Mouse (Mus musculus): ENCODE data around the gene 2300002M23Rik. TPM values are rescaled to one million over a fixed set of nuclear protein-coding genes. Genes with fewer than 3 reads are reported as not detected.

The 2300002M23Rik gene
- polyA plus RNA-seq, 1 experiment from 2014 or later: not detected

DNA sequence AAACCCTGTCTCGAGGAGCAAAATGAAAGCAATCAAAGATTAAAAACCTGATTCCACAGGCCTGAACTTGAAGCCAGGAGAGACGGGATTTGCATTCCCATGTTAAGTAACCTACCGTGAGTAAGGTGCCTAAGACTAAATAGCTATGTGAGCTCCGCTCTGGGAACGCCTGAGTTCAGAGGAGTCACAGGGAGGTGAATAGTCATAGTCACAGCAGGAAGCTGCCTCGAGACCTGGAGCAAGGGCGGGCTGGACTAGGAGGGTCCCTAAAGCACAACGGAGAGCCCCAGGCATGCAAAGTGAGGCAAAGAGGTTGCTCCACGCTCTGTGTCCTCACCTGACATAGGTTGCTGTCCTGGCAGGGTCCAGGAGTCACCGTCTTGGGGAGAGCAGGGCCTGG lies 27.7 kb upstream of the 2300002M23Rik start:
- H3K4me3 ChIP-seq (ENCODE audit: low read depth, low read length): no peak overlapping the region
- no peak for DNase-seq (ENCODE audit: low spot score)
- no peaks in the 10 kb centered on the region for H3K36me3 ChIP-seq (ENCODE audit: control insufficient read depth, insufficient read depth, low read length)
- no peaks in the 10 kb centered on the region for H3K4me1 ChIP-seq (ENCODE audit: control insufficient read depth, insufficient read depth, low read length)
- no peaks in the 10 kb centered on the region for H3K27me3 ChIP-seq (ENCODE audit: control insufficient read depth, insufficient read depth, low read length)
- no peak overlapping the region for H3K4me2 ChIP-seq (ENCODE audit: low read depth, severe bottlenecking)
- no peaks in the 10 kb centered on the region for H3K9me3 ChIP-seq (ENCODE audit: control insufficient read depth, low read length)
- no peak for ATAC-seq (ENCODE audit: insufficient number of reproducible peaks, low FRiP score, low TSS enrichment, low read depth)
- no peak overlapping the region for H3K27ac ChIP-seq (replicated peaks; ENCODE audit: low read depth, low read length)
- WGBS: 50% methylated on average over 10 of the region's 10 CpGs
- no peak overlapping the region for H3K9ac ChIP-seq (ENCODE audit: low read length)

DNA sequence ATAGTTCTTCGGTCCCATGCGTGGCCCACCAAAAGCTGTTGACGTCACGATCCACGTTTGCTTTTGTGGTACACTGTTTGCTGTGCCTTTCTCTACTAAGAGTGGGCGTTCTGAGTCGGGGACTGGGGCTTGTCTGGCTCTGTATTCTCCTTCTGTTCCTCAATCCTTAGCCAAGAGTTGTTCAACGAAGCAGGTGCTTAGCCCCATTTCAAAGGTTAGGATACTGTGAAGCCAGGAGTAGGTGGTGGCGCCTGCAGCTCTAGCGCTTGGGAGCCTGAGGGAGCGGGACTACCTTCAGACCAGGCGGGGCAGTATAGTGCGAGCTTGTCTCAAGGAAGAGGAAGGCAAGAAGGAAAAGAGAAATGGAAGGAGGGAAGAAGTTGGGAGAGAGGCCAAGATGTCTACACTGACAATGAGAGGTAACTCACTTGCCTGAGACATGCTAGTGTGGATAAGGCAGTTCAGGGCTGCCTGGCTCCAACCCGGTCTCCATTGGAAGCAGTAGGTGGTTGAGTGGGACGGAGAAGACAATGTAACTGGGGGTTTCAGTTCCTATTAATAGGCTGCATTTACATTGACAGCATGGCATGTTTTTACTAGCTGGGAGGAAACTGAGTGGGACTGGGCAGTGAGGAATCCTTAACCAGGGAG lies 24.4 kb upstream of the 2300002M23Rik start:
- no peaks in the 10 kb centered on the region for H3K4me1 ChIP-seq (ENCODE audit: control insufficient read depth, insufficient read depth, low read length)

DNA sequence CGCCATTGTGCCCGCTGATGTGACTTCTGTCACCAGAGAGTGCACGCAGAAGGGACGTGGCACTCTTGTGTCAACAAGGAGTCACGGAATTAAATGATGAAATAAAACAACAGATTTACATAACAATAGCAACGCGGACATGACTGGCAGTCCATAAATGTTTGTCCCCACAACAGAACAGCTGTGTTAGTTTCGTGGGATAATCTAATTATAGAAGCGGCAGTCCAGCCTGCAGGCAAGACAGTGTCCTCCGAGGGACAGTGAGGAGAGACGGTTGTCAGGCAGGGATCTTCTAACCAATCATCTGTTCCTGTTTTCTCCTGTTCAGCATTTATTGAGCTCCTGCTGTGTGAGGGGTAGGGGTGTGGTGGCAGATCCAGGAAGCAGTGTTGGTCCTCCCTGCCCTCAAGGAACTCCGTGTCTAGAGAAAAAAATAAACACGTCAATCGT lies 23.8 kb upstream of the 2300002M23Rik start:
- Histone ChIP-seq H3K9ac (ENCODE audit: low read length) (no peak overlapping the region), H3K4me1 (ENCODE audit: control insufficient read depth, insufficient read depth, low read length) (no peaks in the 10 kb centered on the region), H3K4me2 (ENCODE audit: low read depth, severe bottlenecking) (no peak overlapping the region), H3K9me3 (ENCODE audit: control insufficient read depth, low read length) (no peaks in the 10 kb centered on the region), H3K36me3 (ENCODE audit: control insufficient read depth, insufficient read depth, low read length) (no peaks in the 10 kb centered on the region), H3K4me3 (ENCODE audit: low read depth, low read length) (no peak overlapping the region), H3K27ac (replicated peaks; ENCODE audit: low read depth, low read length) (no peak overlapping the region), H3K27me3 (ENCODE audit: control insufficient read depth, insufficient read depth, low read length) (no peaks in the 10 kb centered on the region)
- WGBS: 68% methylated on average over 14 of the region's 14 CpGs
- ATAC-seq (ENCODE audit: insufficient number of reproducible peaks, low FRiP score, low TSS enrichment, low read depth) (no peak), DNase-seq (ENCODE audit: low spot score) (no peak)

More for the DNA sequence above, 24.4 kb upstream of the 2300002M23Rik start:
- H3K9ac ChIP-seq (ENCODE audit: low read length): no peak overlapping the region
- H3K27me3 ChIP-seq (ENCODE audit: control insufficient read depth, insufficient read depth, low read length): no peaks in the 10 kb centered on the region
- WGBS: 82% methylated on average over 15 of the region's 15 CpGs
- no peak overlapping the region for H3K4me3 ChIP-seq (ENCODE audit: low read depth, low read length)
- H3K4me2 ChIP-seq (ENCODE audit: low read depth, severe bottlenecking): no peak overlapping the region
- H3K36me3 ChIP-seq (ENCODE audit: control insufficient read depth, insufficient read depth, low read length): no peaks in the 10 kb centered on the region
- H3K27ac ChIP-seq (replicated peaks; ENCODE audit: low read depth, low read length): no peak overlapping the region
- ATAC-seq (ENCODE audit: insufficient number of reproducible peaks, low FRiP score, low TSS enrichment, low read depth) (no peak), DNase-seq (ENCODE audit: low spot score) (no peak)
- no peaks in the 10 kb centered on the region for H3K9me3 ChIP-seq (ENCODE audit: control insufficient read depth, low read length)

DNA sequence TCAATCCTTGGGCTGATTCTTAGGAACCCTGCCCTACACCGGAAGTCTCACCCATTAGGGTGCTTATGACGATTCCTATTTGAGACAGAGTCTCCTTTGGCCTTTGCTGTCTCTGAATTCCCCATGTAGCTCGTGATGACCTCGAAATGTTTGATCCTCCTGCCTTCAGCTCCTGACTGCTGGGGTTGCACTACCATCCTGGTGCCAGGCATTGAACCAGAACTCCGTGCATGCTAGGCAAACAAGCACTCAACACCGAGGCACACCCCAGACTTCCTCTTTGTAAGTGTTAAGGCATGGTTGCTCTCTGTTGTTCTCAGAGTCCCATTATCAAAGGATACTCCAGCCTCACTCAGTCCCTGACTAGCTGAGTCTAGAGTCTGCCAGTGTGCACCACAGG lies 23.2 kb upstream of the 2300002M23Rik start:
- no peak for ATAC-seq (ENCODE audit: insufficient number of reproducible peaks, low FRiP score, low TSS enrichment, low read depth)

DNA sequence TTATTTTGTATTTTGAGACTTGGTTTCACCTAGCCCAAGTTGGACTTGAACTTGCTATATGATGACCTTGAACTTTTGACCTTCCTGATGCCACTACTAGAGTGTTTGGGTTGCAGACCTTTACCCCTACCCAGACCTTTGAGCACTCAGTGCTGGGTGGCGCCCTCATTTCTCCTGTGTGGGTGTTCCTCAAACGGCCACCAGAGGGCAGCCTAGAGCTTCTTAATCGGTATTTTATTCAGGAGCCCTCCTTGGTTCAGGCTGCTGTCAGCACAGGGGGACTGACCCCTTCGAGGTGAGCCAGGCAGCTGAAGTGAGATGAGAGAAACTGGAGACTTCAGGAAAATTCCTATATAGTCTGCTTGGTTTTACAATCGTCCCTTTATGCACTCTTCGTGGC lies 22.6 kb upstream of the 2300002M23Rik start:
- WGBS: 35% methylated on average over 6 of the region's 6 CpGs
- no peak overlapping the region for H3K9ac ChIP-seq (ENCODE audit: low read length)
- H3K27me3 ChIP-seq (ENCODE audit: control insufficient read depth, insufficient read depth, low read length): no peaks in the 10 kb centered on the region
- peak; percentile 73 for DNase-seq (ENCODE audit: low spot score)
- H3K4me3 ChIP-seq (ENCODE audit: low read depth, low read length): no peak overlapping the region
- no peaks in the 10 kb centered on the region for H3K9me3 ChIP-seq (ENCODE audit: control insufficient read depth, low read length)
- H3K4me2 ChIP-seq (ENCODE audit: low read depth, severe bottlenecking): no peak overlapping the region
- H3K36me3 ChIP-seq (ENCODE audit: control insufficient read depth, insufficient read depth, low read length): no peaks in the 10 kb centered on the region
- no peak for ATAC-seq (ENCODE audit: insufficient number of reproducible peaks, low FRiP score, low TSS enrichment, low read depth)
- no peaks in the 10 kb centered on the region for H3K4me1 ChIP-seq (ENCODE audit: control insufficient read depth, insufficient read depth, low read length)
- H3K27ac ChIP-seq (replicated peaks; ENCODE audit: low read depth, low read length): no peak overlapping the region

More for the DNA sequence above, 23.2 kb upstream of the 2300002M23Rik start:
- WGBS: 82% methylated on average over 6 of the region's 6 CpGs
- Histone ChIP-seq H3K9ac (ENCODE audit: low read length) (no peak overlapping the region), H3K27me3 (ENCODE audit: control insufficient read depth, insufficient read depth, low read length) (no peaks in the 10 kb centered on the region), H3K4me3 (ENCODE audit: low read depth, low read length) (no peak overlapping the region), H3K4me1 (ENCODE audit: control insufficient read depth, insufficient read depth, low read length) (no peaks in the 10 kb centered on the region), H3K27ac (replicated peaks; ENCODE audit: low read depth, low read length) (no peak overlapping the region), H3K4me2 (ENCODE audit: low read depth, severe bottlenecking) (no peak overlapping the region), H3K9me3 (ENCODE audit: control insufficient read depth, low read length) (no peaks in the 10 kb centered on the region), H3K36me3 (ENCODE audit: control insufficient read depth, insufficient read depth, low read length) (no peaks in the 10 kb centered on the region)
- DNase-seq (ENCODE audit: low spot score): no peak

DNA sequence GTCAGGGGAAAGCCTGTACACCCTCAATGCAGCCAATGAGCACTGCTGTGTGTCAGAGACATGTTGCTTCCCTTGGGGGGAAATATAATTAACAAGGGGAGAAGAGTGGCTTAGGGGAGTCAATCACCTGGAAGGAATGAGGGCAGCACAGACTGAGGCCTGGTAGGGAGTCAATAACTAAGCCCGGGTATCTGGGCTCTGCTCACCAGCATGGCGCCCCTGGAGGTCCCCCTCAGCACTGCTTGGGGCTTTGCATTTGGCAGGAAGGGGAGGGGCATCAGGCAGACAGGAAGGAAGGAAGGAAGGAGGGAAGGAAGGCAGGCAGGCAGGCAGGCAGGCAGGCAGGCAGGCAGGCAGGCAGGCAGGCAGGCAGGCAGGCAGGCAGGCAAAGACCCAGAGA lies 19.8 kb upstream of the 2300002M23Rik start:
- Histone ChIP-seq H3K4me3 (ENCODE audit: low read depth, low read length) (no peak overlapping the region), H3K36me3 (ENCODE audit: control insufficient read depth, insufficient read depth, low read length) (no peaks in the 10 kb centered on the region), H3K9me3 (ENCODE audit: control insufficient read depth, low read length) (no peaks in the 10 kb centered on the region), H3K4me2 (ENCODE audit: low read depth, severe bottlenecking) (no peak overlapping the region), H3K27ac (replicated peaks; ENCODE audit: low read depth, low read length) (no peak overlapping the region), H3K4me1 (ENCODE audit: control insufficient read depth, insufficient read depth, low read length) (no peaks in the 10 kb centered on the region), H3K9ac (ENCODE audit: low read length) (no peak overlapping the region), H3K27me3 (ENCODE audit: control insufficient read depth, insufficient read depth, low read length) (no peaks in the 10 kb centered on the region)
- ATAC-seq (ENCODE audit: insufficient number of reproducible peaks, low FRiP score, low TSS enrichment, low read depth): no peak
- DNase-seq (ENCODE audit: low spot score): no peak
- WGBS: 56% methylated on average over 2 of the region's 2 CpGs

DNA sequence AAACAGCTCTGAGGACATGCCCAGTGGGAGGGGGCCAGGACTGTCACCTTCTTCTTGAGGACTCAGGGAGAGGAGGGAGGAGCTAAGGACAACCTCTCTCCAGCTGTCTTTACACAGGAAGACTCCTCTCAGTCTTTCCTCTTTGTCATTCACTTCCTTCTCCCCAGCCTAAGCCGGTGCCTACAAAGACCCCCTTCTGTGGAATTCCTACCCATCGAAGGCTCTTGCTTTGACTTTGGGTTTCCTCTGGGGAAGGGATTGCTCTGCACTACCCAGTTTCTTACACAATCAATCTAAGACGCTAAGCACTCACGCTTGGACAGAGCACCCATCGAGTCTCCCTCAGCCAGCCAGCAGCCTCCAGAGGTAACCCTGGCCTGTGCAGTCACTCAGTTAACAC lies 18.6 kb upstream of the 2300002M23Rik start:
- no peak for ATAC-seq (ENCODE audit: insufficient number of reproducible peaks, low FRiP score, low TSS enrichment, low read depth)
- Histone ChIP-seq H3K4me1 (ENCODE audit: control insufficient read depth, insufficient read depth, low read length) (no peaks in the 10 kb centered on the region), H3K4me3 (ENCODE audit: low read depth, low read length) (no peak overlapping the region), H3K36me3 (ENCODE audit: control insufficient read depth, insufficient read depth, low read length) (no peaks in the 10 kb centered on the region), H3K27me3 (ENCODE audit: control insufficient read depth, insufficient read depth, low read length) (no peaks in the 10 kb centered on the region), H3K27ac (replicated peaks; ENCODE audit: low read depth, low read length) (no peak overlapping the region), H3K9me3 (ENCODE audit: control insufficient read depth, low read length) (no peaks in the 10 kb centered on the region), H3K9ac (ENCODE audit: low read length) (no peak overlapping the region), H3K4me2 (ENCODE audit: low read depth, severe bottlenecking) (no peak overlapping the region)
- 27% methylated on average over 5 of the region's 5 CpGs for WGBS
- DNase-seq (ENCODE audit: low spot score): no peak

DNA sequence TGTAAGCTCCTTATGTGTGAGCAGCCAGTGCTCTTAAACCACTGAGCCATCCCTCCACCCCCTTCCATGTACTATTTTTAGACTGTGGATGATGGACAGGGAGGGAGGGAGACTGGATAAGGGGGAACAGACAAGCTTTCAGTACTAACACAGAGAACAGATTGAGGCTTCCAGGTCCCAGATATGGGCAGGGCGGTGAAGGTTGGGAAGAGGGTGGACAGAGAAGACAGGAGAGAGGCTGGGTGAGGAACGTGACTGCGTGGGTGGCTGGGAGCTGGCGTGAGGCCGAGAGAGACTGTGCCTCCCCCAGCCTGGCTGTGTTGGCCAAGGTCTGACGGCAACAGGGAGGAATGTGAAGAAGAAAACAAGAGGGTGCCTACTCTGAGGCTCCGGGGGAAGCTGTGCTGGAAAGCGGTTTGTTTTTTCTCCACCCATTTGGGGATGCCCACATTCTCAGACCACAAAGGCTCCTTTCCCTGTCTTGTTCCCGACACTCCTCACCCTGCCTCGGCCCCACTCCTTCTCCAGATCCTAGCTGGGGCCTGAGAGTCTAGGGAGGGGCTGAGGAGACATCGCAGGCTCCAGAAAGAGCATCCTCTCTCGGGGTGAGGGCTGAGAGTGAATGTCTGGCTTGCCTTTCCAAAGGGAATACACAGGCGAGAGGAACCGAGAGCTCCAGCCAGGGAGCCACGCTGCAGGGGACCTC lies 17.7 kb upstream of the 2300002M23Rik start:
- no peak for ATAC-seq (ENCODE audit: insufficient number of reproducible peaks, low FRiP score, low TSS enrichment, low read depth)
- Histone ChIP-seq H3K27ac (replicated peaks; ENCODE audit: low read depth, low read length) (no peak overlapping the region), H3K4me2 (ENCODE audit: low read depth, severe bottlenecking) (no peak overlapping the region)

More for the DNA sequence above, 17.7 kb upstream of the 2300002M23Rik start:
- Histone ChIP-seq H3K9ac (ENCODE audit: low read length) (no peak overlapping the region), H3K36me3 (ENCODE audit: control insufficient read depth, insufficient read depth, low read length) (no peaks in the 10 kb centered on the region), H3K4me3 (ENCODE audit: low read depth, low read length) (no peak overlapping the region), H3K4me1 (ENCODE audit: control insufficient read depth, insufficient read depth, low read length) (no peaks in the 10 kb centered on the region), H3K27me3 (ENCODE audit: control insufficient read depth, insufficient read depth, low read length) (no peaks in the 10 kb centered on the region), H3K9me3 (ENCODE audit: control insufficient read depth, low read length) (no peaks in the 10 kb centered on the region)
- 66% methylated on average over 15 of the region's 15 CpGs for WGBS
- no peak for DNase-seq (ENCODE audit: low spot score)
